Mouse (Mus musculus) heart, embryonic 16.5 days (tissue): ENCODE measurements around the gene P3h1. TPM values are rescaled to one million over a fixed set of nuclear protein-coding genes. Genes with fewer than 3 reads are reported as not detected.
"Not testable (repeated sequence)": the region's sequence is repeated elsewhere in the genome, so short reads cannot be mapped to it uniquely, and the experiment has no call there.

Experiments used
- ATAC-seq: fragments of 200-750 bp; cut with Nextera tagmentation; replicated peaks from 2 replicates; pipeline ENCODE4 v1.8.0; 2017; ENCODE audit warnings: moderate number of reproducible peaks; ENCODE audit not compliant: insufficient read depth, low FRiP score; ENCODE audit errors: extremely low read depth
- H3K27ac ChIP-seq: fragments of 300-500 bp; sonication (generic); 2 replicates; pipeline ENCODE4 v1.5.1; 2014; ENCODE audit warnings: mild to moderate bottlenecking, low read length, control low read depth, moderate library complexity
- H3K27me3 ChIP-seq: fragments of 300-500 bp; sonication (generic); 2 replicates; pipeline ENCODE4 v1.6.1; 2014; ENCODE audit warnings: low read length, mixed read lengths; ENCODE audit not compliant: control insufficient read depth, insufficient read depth
- H3K36me3 ChIP-seq: fragments of 300-500 bp; sonication (generic); 2 replicates; pipeline ENCODE4 v1.6.1; 2014; ENCODE audit not compliant: control insufficient read depth, insufficient read depth
- H3K4me1 ChIP-seq: fragments of 300-500 bp; sonication (generic); 2 replicates; pipeline ENCODE4 v1.6.1; 2014; ENCODE audit warnings: low read length, mixed read lengths; ENCODE audit not compliant: control insufficient read depth, insufficient read depth
- H3K4me2 ChIP-seq: fragments of 300-500 bp; sonication (generic); 2 replicates; pipeline ENCODE4 v1.6.1; 2014; ENCODE audit warnings: low read depth, mild to moderate bottlenecking, control low read depth, low read length
- H3K4me3 ChIP-seq: fragments of 300-500 bp; sonication (generic); 2 replicates; pipeline ENCODE4 v1.5.1; 2014; ENCODE audit warnings: mild to moderate bottlenecking, control low read depth, low read length
- H3K9ac ChIP-seq: fragments of 300-500 bp; sonication (generic); 2 replicates; pipeline ENCODE4 v1.6.1; 2014; ENCODE audit warnings: low read length, control low read depth
- H3K9me3 ChIP-seq: fragments of 300-500 bp; sonication (generic); replicated peaks from 2 replicates; pipeline ENCODE4 v1.6.1; 2016; ENCODE audit warnings: low read length; ENCODE audit not compliant: control insufficient read depth
- WGBS: fragments of 180-500 bp; shearing (Covaris S2); extraction: QIAGEN DNeasy Blood & Tissue Kit; methylation state at CpG from one replicate; pipeline ENCODE4 v1.1.7; 2014; 5-methylcytosine and 5-hydroxymethylcytosine counted together
- polyA plus RNA-seq: library from polyadenylated mRNA; unstranded; fragments of >200 nt; fragmentation: Nextera tagmentation; extraction: Ambion mirVana; gene quantifications from 2 replicates; pipeline ENCODE4 v1.2.1, GENCODE M21; 2015

The P3h1 gene
- polyA plus RNA-seq, 1 experiment from 2014 or later: 28.2 TPM

GRCm38 (mm10) chr4:119275726-119276125 lies 43.0 kb downstream of the P3h1 start:
- no peak for ATAC-seq
- Histone ChIP-seq H3K9ac (no peak overlapping the region), H3K4me3 (no peak overlapping the region), H3K4me2 (no peak overlapping the region), H3K27ac (peak overlapping the region; percentile 69), H3K4me1 (peaks cover 3% of the 10 kb centered on the region; the same call in 1 of the 2 replicates), H3K36me3 (peaks cover 59% of the 10 kb centered on the region), H3K27me3 (no peaks in the 10 kb centered on the region), H3K9me3 (no peaks in the 10 kb centered on the region)
- 70% methylated on average over 2 of the region's 2 CpGs for whole genome bisulfite sequencing

- not testable (repeated sequence) for H3K4me2 ChIP-seq, ATAC-seq, H3K27ac ChIP-seq, H3K4me3 ChIP-seq, H3K27me3 ChIP-seq, H3K4me1 ChIP-seq, H3K9ac ChIP-seq, H3K9me3 ChIP-seq
- 90% methylated on average over 15 of the region's 15 CpGs for WGBS
- H3K36me3 ChIP-seq: peaks cover 61% of the 10 kb centered on the region
Measured at GRCm38 (mm10) chr4:119278784-119279183, 46.1 kb downstream of the P3h1 start.

GRCm38 (mm10) chr4:119284861-119285260 lies 52.1 kb downstream of the P3h1 start:
- H3K27me3 ChIP-seq: no peaks in the 10 kb centered on the region
- H3K36me3 ChIP-seq: peaks cover 38% of the 10 kb centered on the region
- H3K27ac ChIP-seq: no peak overlapping the region
- H3K9ac ChIP-seq: no peak overlapping the region
- 83% methylated on average over 1 of the region's 1 CpGs for WGBS
- no peaks in the 10 kb centered on the region for H3K9me3 ChIP-seq
- no peak overlapping the region for H3K4me3 ChIP-seq
- no peak for ATAC-seq
- peaks cover 22% of the 10 kb centered on the region for H3K4me1 ChIP-seq
- no peak overlapping the region for H3K4me2 ChIP-seq

GRCm38 (mm10) chr4:119285336-119285735 lies 52.6 kb downstream of the P3h1 start:
- H3K4me2 ChIP-seq: no peak overlapping the region
- H3K9ac ChIP-seq: no peak overlapping the region
- H3K4me3 ChIP-seq: no peak overlapping the region
- H3K9me3 ChIP-seq: no peaks in the 10 kb centered on the region
- H3K4me1 ChIP-seq: peaks cover 24% of the 10 kb centered on the region
- H3K27me3 ChIP-seq: no peaks in the 10 kb centered on the region
- 60% methylated on average over 2 of the region's 2 CpGs for WGBS
- no peak overlapping the region for H3K27ac ChIP-seq
- no peak for ATAC-seq
- peaks cover 34% of the 10 kb centered on the region for H3K36me3 ChIP-seq

GRCm38 (mm10) chr4:119291921-119292320 lies 59.2 kb downstream of the P3h1 start:
- no peak for ATAC-seq
- peak overlapping the region; percentile 88 for H3K4me2 ChIP-seq
- H3K4me1 ChIP-seq: peaks cover 35% of the 10 kb centered on the region
- peak overlapping the region; percentile 95 for H3K4me3 ChIP-seq
- H3K27ac ChIP-seq: no peak overlapping the region
- H3K9ac ChIP-seq: peak overlapping the region; percentile 94
- peaks cover 9% of the 10 kb centered on the region; the same call in 1 of the 2 replicates for H3K36me3 ChIP-seq
- no peaks in the 10 kb centered on the region for H3K9me3 ChIP-seq
- H3K27me3 ChIP-seq: no peaks in the 10 kb centered on the region
- WGBS: 87% methylated on average over 1 of the region's 1 CpGs

- Histone ChIP-seq H3K9me3 (no peaks in the 10 kb centered on the region), H3K4me2 (peak overlapping the region; percentile 88), H3K9ac (peak overlapping the region; percentile 94), H3K27ac (peak overlapping the region; percentile 87), H3K36me3 (peaks cover 6% of the 10 kb centered on the region; the same call in 1 of the 2 replicates), H3K27me3 (no peaks in the 10 kb centered on the region), H3K4me1 (peaks cover 26% of the 10 kb centered on the region), H3K4me3 (peak overlapping the region; percentile 95)
- ATAC-seq: 0 out of 2 replicates have a peak, but pooled peaks have one; percentile 11
- under 1% methylated on average over 24 of the region's 24 CpGs for WGBS
Measured at GRCm38 (mm10) chr4:119292771-119293573, 60.3 kb downstream of the P3h1 start.

GRCm38 (mm10) chr4:119293574-119294258 lies 61.0 kb downstream of the P3h1 start:
- H3K4me3 ChIP-seq: peak overlapping the region; percentile 95
- peak overlapping the region; percentile 87 for H3K27ac ChIP-seq
- H3K27me3 ChIP-seq: no peaks in the 10 kb centered on the region
- ATAC-seq: peak; percentile 30
- H3K9ac ChIP-seq: peak overlapping the region; percentile 94
- peak overlapping the region; percentile 88 for H3K4me2 ChIP-seq
- peaks cover 3% of the 10 kb centered on the region; the same call in 1 of the 2 replicates for H3K36me3 ChIP-seq
- peaks cover 20% of the 10 kb centered on the region for H3K4me1 ChIP-seq
- under 1% methylated on average over 74 of the region's 80 CpGs for WGBS
- no peaks in the 10 kb centered on the region for H3K9me3 ChIP-seq

GRCm38 (mm10) chr4:119294415-119295133 lies 61.9 kb downstream of the P3h1 start, which contains the start of gene Ybx1:
Gene Ybx1, minus strand, starts transcription at chr4:119294604.
- under 1% methylated on average over 61 of the region's 61 CpGs for WGBS

More at GRCm38 (mm10) chr4:119294415-119295133, 61.9 kb downstream of the P3h1 start, which contains the start of gene Ybx1:
- Histone ChIP-seq H3K36me3 (peaks cover 3% of the 10 kb centered on the region; the same call in 1 of the 2 replicates), H3K9me3 (no peaks in the 10 kb centered on the region), H3K4me2 (peak within 1 kb of the TSS; percentile 88), H3K27me3 (no peaks in the 10 kb centered on the region), H3K4me3 (peak within 1 kb of the TSS; percentile 95), H3K4me1 (peaks cover 17% of the 10 kb centered on the region), H3K9ac (peak within 1 kb of the TSS; percentile 94), H3K27ac (peak within 1 kb of the TSS; percentile 96)
- peak; percentile 99 for ATAC-seq
